Mouse (Mus musculus): ENCODE data around the gene Ocln.

- TF ChIP-seq CTCF (IDR thresholded peaks at IDR 0.05; ENCODE audit: low read depth, low read length) (no peak), EP300 (IDR thresholded peaks at IDR 0.05; ENCODE audit: insufficient read depth, low read depth, low read length) (no peak)
Measured at GRCm38 (mm10) chr13:100519162-100519561, 33.4 kb downstream of the Ocln start.
